Mouse (Mus musculus) myocyte (in vitro differentiated cells): ENCODE measurements around the gene Plxnc1. TPM values are rescaled to one million over a fixed set of nuclear protein-coding genes. Genes with fewer than 3 reads are reported as not detected.

ENCODE experiments used
- H3K27me3 ChIP-seq: one replicate; pipeline ENCODE4 v1.6.1; 2011; ENCODE audit not compliant: control insufficient read depth, insufficient read depth, insufficient read length
- H3K36me3 ChIP-seq: one replicate; pipeline ENCODE4 v1.6.1; 2011; ENCODE audit not compliant: control insufficient read depth, insufficient read depth
- H3K4me2 ChIP-seq: one replicate; pipeline ENCODE4 v1.6.1; 2011; ENCODE audit warnings: low read depth, control low read depth
- H3K4me3 ChIP-seq: one replicate; pipeline ENCODE4 v1.5.1; 2011; ENCODE audit warnings: mild to moderate bottlenecking, control low read depth, moderate library complexity
- H3K79me2 ChIP-seq: one replicate; pipeline ENCODE4 v1.6.1; 2011; ENCODE audit not compliant: control insufficient read depth, insufficient read depth
- H3ac ChIP-seq: one replicate; pipeline ENCODE4 v1.6.1; 2011; ENCODE audit not compliant: control insufficient read depth, insufficient read length
- CEBPB ChIP-seq: IDR thresholded peaks from 2 replicates; pipeline ENCODE4 v1.6.1; 2011; ENCODE audit warnings: mild to moderate bottlenecking, moderate library complexity; ENCODE audit not compliant: poor library complexity, insufficient read depth, severe bottlenecking
- E2F4 ChIP-seq: IDR thresholded peaks from one replicate; pipeline ENCODE4 v1.6.1; 2011; ENCODE audit warnings: mild to moderate bottlenecking, control low read depth, moderate library complexity; ENCODE audit not compliant: insufficient read depth
- MAX ChIP-seq: IDR thresholded peaks from one replicate; pipeline ENCODE4 v1.6.1; 2011; ENCODE audit warnings: low read depth, mild to moderate bottlenecking, control low read depth
- MYOD1 ChIP-seq, 3 experiments: IDR thresholded peaks; one replicate each; pipeline ENCODE4 v1.6.1; 2011; ENCODE audit warnings: control low read depth in 2 of 3, low read depth in 2 of 3, mild to moderate bottlenecking in 2 of 3, moderate library complexity in 1 of 3; ENCODE audit not compliant: insufficient read length in 2 of 3, control insufficient read depth in 1 of 3
- MYOG ChIP-seq, 3 experiments: IDR thresholded peaks; one replicate each; pipeline ENCODE4 v1.6.1; 2011; ENCODE audit warnings: control low read depth in 2 of 3, low read depth in 2 of 3, mild to moderate bottlenecking in 2 of 3; ENCODE audit not compliant: insufficient read length in 2 of 3, control insufficient read depth in 1 of 3, insufficient read depth in 1 of 3
- POLR2A ChIP-seq: IDR thresholded peaks from one replicate; pipeline ENCODE4 v1.6.1; 2011; ENCODE audit warnings: low read depth, mild to moderate bottlenecking, control low read depth, moderate library complexity; ENCODE audit not compliant: insufficient read length
- POLR2AphosphoS2 ChIP-seq: IDR thresholded peaks from one replicate; pipeline ENCODE4 v1.6.1; 2011; ENCODE audit warnings: low read depth, control low read depth; ENCODE audit not compliant: insufficient read length
- REST ChIP-seq: IDR thresholded peaks from one replicate; pipeline ENCODE4 v1.6.1; 2011; ENCODE audit warnings: mild to moderate bottlenecking, control low read depth, moderate library complexity; ENCODE audit not compliant: insufficient read depth, insufficient read length
- SRF ChIP-seq: IDR thresholded peaks from one replicate; pipeline ENCODE4 v1.6.1; 2011; ENCODE audit warnings: low read depth; ENCODE audit not compliant: control insufficient read depth, insufficient read length
- TCF12 ChIP-seq: IDR thresholded peaks from one replicate; pipeline ENCODE4 v1.6.1; 2011; ENCODE audit warnings: mild to moderate bottlenecking, control low read depth; ENCODE audit not compliant: poor library complexity, insufficient read depth, severe bottlenecking
- TCF3 ChIP-seq: IDR thresholded peaks from one replicate; pipeline ENCODE4 v1.6.1; 2011; ENCODE audit warnings: low read depth, control low read depth; ENCODE audit not compliant: insufficient read length
- USF1 ChIP-seq: IDR thresholded peaks from one replicate; pipeline ENCODE4 v1.6.1; 2011; ENCODE audit warnings: low read depth, mild to moderate bottlenecking, control low read depth, moderate library complexity
- polyA plus RNA-seq: library from polyadenylated mRNA; unstranded; fragments of >200 nt; fragmentation: generic; extraction: Trizol; gene quantifications from one replicate; pipeline ENCODE4 v1.2.1, GENCODE M21; 2012; ENCODE audit warnings: missing spikeins

Plxnc1 gene
- polyA plus RNA-seq, 1 experiment = not detected

DNA sequence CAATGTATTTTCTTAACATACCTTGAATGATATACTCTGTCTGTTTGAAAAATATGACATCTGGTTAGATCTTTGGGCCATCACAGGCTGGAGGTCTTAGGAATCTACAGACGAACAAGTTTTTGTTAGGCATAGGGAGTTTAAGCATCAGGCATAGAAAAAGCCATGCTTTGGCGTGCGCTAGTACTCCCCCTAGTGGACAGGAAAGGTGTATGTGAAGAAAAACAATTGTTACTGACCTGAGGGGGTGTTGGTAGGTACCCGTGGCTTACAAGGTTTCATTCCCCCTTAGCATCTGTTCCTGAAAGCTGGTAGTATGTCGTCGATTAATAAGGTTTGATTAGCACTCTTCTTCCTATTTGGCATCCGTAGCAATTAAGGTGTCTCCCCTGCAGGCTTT lies 13.7 kb upstream of the Plxnc1 start:
- Histone ChIP-seq H3K4me3 (no peak overlapping the region), H3K79me2 (no peaks in the 10 kb centered on the region), H3K36me3 (no peaks in the 10 kb centered on the region), H3K4me2 (no peak overlapping the region), H3K27me3 (peaks cover 9% of the 10 kb centered on the region), H3ac (no peak overlapping the region)
- TF ChIP-seq CEBPB (no peak), POLR2A (no peak), MYOG (IDR thresholded peaks at IDR 0.05; ENCODE audit: control insufficient read depth in 1 of 3, insufficient read depth in 1 of 3, insufficient read length in 2 of 3, low read depth in 2 of 3) (no peak), REST (no peak), TCF12 (no peak), USF1 (no peak), POLR2AphosphoS2 (no peak), E2F4 (no peak), TCF3 (no peak), MYOD1 (IDR thresholded peaks at IDR 0.05; ENCODE audit: control insufficient read depth in 1 of 3, insufficient read length in 2 of 3, low read depth in 2 of 3) (no peak), SRF (no peak)

DNA sequence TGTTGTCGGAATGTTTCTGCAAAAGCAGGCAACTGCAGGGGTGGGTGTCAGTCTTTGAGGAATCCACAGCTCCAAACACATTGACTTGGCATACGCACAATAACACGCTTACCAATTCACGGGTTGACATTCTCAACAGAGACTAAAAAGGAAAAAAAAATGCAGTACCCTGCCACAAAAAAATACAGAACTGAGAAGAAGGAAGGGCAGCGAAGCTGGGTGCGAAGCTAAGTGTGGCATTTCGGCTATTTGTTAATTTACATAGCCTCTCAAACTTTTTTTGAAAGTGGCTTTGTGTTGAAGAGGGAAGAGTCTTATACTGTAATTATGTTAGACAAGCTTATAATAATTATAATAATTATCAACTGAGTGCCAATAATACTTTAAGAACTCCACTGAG lies 13.1 kb upstream of the Plxnc1 start:
- Histone ChIP-seq H3ac (no peak overlapping the region), H3K4me2 (no peak overlapping the region), H3K36me3 (no peaks in the 10 kb centered on the region), H3K27me3 (peaks cover 9% of the 10 kb centered on the region), H3K79me2 (no peaks in the 10 kb centered on the region), H3K4me3 (no peak overlapping the region)
- TF ChIP-seq MAX (no peak), REST (no peak), TCF12 (no peak), SRF (no peak), USF1 (no peak), MYOD1 (IDR thresholded peaks at IDR 0.05; ENCODE audit: control insufficient read depth in 1 of 3, insufficient read length in 2 of 3, low read depth in 2 of 3) (no peak), MYOG (IDR thresholded peaks at IDR 0.05; ENCODE audit: control insufficient read depth in 1 of 3, insufficient read depth in 1 of 3, insufficient read length in 2 of 3, low read depth in 2 of 3) (no peak), POLR2AphosphoS2 (no peak)

DNA sequence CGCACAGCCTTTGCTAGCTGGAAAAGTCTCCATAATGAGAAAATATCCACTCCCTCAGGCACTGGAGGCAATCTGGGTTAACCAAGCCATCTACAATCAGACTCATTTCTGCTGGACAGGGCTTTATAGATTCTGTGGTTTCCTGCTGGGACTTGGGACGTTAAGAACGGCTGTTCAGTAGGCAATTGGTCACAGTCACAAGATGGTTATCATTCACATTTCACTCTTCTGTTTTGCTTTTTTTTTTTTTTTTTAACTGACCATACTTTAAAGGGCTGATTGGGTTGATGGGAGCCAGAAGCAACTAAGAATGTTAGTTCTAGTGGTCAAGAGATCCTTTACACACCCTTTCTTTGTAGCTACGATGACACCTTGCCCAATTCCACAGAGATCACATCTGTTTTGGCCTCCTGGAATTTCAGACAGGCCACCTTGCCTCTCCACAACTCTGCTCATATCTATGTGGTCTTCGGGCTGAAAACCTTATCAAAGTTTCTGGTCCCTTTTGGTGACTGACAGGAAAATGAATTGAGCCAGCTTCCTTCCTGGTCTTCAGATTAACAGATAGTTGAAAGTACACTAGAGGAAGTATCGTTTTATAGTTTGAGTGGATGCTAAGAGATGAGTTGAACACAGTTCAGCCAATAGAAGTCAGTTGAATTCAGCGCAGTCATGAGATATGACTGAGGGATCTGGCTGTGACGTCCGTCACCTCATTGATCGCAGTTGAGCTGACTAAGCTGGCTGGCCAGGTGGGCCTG lies 3.5 kb upstream of the Plxnc1 start:
- no peaks in the 10 kb centered on the region for H3K36me3 ChIP-seq
- peaks cover 32% of the 10 kb centered on the region for H3K27me3 ChIP-seq
- H3K4me2 ChIP-seq = no peak overlapping the region
- H3K4me3 ChIP-seq = no peak overlapping the region
- H3K79me2 ChIP-seq = no peaks in the 10 kb centered on the region
- TF ChIP-seq USF1 (no peak), MAX (no peak), SRF (no peak), CEBPB (no peak), POLR2AphosphoS2 (no peak), MYOD1 (IDR thresholded peaks at IDR 0.05; ENCODE audit: control insufficient read depth in 1 of 3, insufficient read length in 2 of 3, low read depth in 2 of 3) (no peak), E2F4 (no peak), MYOG (IDR thresholded peaks at IDR 0.05; ENCODE audit: control insufficient read depth in 1 of 3, insufficient read depth in 1 of 3, insufficient read length in 2 of 3, low read depth in 2 of 3) (no peak), POLR2A (no peak), REST (no peak), TCF12 (no peak), TCF3 (no peak)
- H3ac ChIP-seq = no peak overlapping the region

DNA sequence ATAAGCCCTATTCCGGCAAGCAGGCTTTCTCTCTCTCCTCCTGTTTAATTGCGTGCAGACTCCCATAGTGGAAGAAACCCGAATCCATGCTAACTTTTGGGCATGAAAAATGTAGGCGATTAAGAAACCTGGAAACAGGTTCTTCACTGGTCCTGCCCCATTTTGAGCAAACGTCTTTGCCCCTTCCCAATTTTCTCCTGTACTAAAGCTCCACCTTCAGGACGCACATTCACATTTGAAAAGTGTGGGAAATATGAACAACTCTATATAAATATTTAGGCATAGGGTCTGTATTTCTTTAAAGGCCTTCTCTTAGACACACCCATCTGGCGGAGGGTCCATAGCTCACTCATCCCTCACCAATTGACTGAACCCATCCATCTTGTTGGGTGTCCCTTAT lies 2.8 kb upstream of the Plxnc1 start:
- Histone ChIP-seq H3ac (no peak overlapping the region), H3K4me2 (no peak overlapping the region), H3K36me3 (no peaks in the 10 kb centered on the region), H3K4me3 (no peak overlapping the region), H3K27me3 (peaks cover 39% of the 10 kb centered on the region), H3K79me2 (no peaks in the 10 kb centered on the region)
- TF ChIP-seq MYOD1 (IDR thresholded peaks at IDR 0.05; ENCODE audit: control insufficient read depth in 1 of 3, insufficient read length in 2 of 3, low read depth in 2 of 3) (no peak), MAX (no peak), USF1 (no peak), E2F4 (no peak), POLR2AphosphoS2 (no peak)

DNA sequence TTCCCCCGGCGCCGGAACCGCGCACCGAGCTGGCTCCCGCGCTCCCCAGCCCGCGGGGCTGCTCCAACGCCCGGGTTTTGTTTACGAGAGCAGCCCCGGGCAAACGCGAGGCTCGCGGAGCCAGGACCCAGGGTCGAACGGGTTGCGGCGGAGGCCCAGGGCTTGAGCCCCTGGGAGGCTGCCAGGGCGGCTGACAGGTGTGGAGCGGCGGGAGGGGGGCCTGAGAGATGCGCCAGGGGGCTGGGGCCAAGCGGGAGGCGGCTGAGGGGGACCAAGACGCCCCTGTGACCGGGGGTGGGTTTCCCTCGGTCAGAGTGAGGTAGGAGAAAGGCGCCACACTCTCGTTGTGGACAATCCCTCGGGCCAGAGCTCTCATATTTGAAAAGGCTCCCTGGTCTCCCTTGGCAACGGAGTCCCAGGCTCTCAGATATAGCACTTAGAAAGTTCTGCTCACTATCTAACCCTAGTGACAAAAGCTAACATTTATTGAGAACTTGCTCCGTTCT lies 624 bp upstream of the Plxnc1 start:
- H3K4me3 ChIP-seq = no peak overlapping the region
- H3ac ChIP-seq = peak overlapping the region; percentile 1
- H3K36me3 ChIP-seq = no peaks in the 10 kb centered on the region
- peaks cover 47% of the 10 kb centered on the region for H3K27me3 ChIP-seq
- peak in 1 of 3 experiments; percentile 13 for TF ChIP-seq MYOG (IDR thresholded peaks at IDR 0.05; ENCODE audit: control insufficient read depth in 1 of 3, insufficient read depth in 1 of 3, insufficient read length in 2 of 3, low read depth in 2 of 3)
- no peak for TF ChIP-seq MYOD1 (IDR thresholded peaks at IDR 0.05; ENCODE audit: control insufficient read depth in 1 of 3, insufficient read length in 2 of 3, low read depth in 2 of 3)
- TF ChIP-seq TCF12 = no peak
- TF ChIP-seq CEBPB = no peak
- H3K4me2 ChIP-seq = peak overlapping the region; percentile 60
- no peaks in the 10 kb centered on the region for H3K79me2 ChIP-seq
